Mouse (Mus musculus): Measurements from ENCODE around the gene Cep19. TPM values are rescaled to one million over a fixed set of nuclear protein-coding genes. Genes with fewer than 3 reads are reported as not detected.
"Not testable (repeated sequence)": the region's sequence is repeated elsewhere in the genome, so short reads cannot be mapped to it uniquely, and the experiment has no call there.

The Cep19 gene
- total and polyA plus RNA-seq, 2 experiments from 2014 or later = 43.6 to 64.8 TPM

- Histone ChIP-seq H3K4me1 (ENCODE audit: insufficient read depth) (no peaks in the 10 kb centered on the region), H3K27ac (ENCODE audit: low read depth, low read length) (no peak overlapping the region), H3K36me3 (ENCODE audit: insufficient read depth) (no peaks in the 10 kb centered on the region)
Measured at GRCm38 (mm10) chr16:32068389-32069300, 31.0 kb upstream of the Cep19 start.

GRCm38 (mm10) chr16:32070070-32070469 lies 29.5 kb upstream of the Cep19 start:
- not testable (repeated sequence) for H3K4me2 ChIP-seq (ENCODE audit: low read depth); DNase-seq; H3K9me3 ChIP-seq (ENCODE audit: low read length); H3K36me3 ChIP-seq (ENCODE audit: insufficient read depth); H3K27me3 ChIP-seq (ENCODE audit: insufficient read depth, low read length); H3K4me1 ChIP-seq (ENCODE audit: insufficient read depth); H3K27ac ChIP-seq (ENCODE audit: low read depth, low read length); ATAC-seq; H3K9ac ChIP-seq; H3K4me3 ChIP-seq (ENCODE audit: low read depth, low read length)
- 65% methylated on average over 4 of the region's 4 CpGs for WGBS

More at GRCm38 (mm10) chr16:32068389-32069300, 31.0 kb upstream of the Cep19 start:
- no peak overlapping the region for H3K4me3 ChIP-seq (ENCODE audit: low read depth, low read length)
- TF ChIP-seq CTCF (IDR thresholded peaks at IDR 0.05; ENCODE audit: low read depth) = no peak
- no peaks in the 10 kb centered on the region for H3K9me3 ChIP-seq (ENCODE audit: low read length)
- no peak for ATAC-seq
- H3K9ac ChIP-seq = no peak overlapping the region
- no peak for DNase-seq
- 84% methylated on average over 12 of the region's 12 CpGs for WGBS
- no peak overlapping the region for H3K4me2 ChIP-seq (ENCODE audit: low read depth)
- no peaks in the 10 kb centered on the region for H3K27me3 ChIP-seq (ENCODE audit: insufficient read depth, low read length)

- no peak for DNase-seq
- no peaks in the 10 kb centered on the region for H3K9me3 ChIP-seq (ENCODE audit: low read length)
- no peaks in the 10 kb centered on the region for H3K27me3 ChIP-seq (ENCODE audit: insufficient read depth, low read length)
- H3K9ac ChIP-seq = no peak overlapping the region
- no peaks in the 10 kb centered on the region for H3K36me3 ChIP-seq (ENCODE audit: insufficient read depth)
- no peak overlapping the region for H3K27ac ChIP-seq (ENCODE audit: low read depth, low read length)
- ATAC-seq = no peak
- no peak overlapping the region for H3K4me3 ChIP-seq (ENCODE audit: low read depth, low read length)
- H3K4me2 ChIP-seq (ENCODE audit: low read depth) = no peak overlapping the region
- no peak for TF ChIP-seq CTCF (IDR thresholded peaks at IDR 0.05; ENCODE audit: low read depth)
- 64% methylated on average over 1 of the region's 1 CpGs for WGBS
- H3K4me1 ChIP-seq (ENCODE audit: insufficient read depth) = peaks cover 14% of the 10 kb centered on the region; the same call in 1 of the 2 replicates
Measured at GRCm38 (mm10) chr16:32075762-32076161, 23.8 kb upstream of the Cep19 start.

- 48% methylated on average over 3 of the region's 3 CpGs for WGBS
- DNase-seq = no peak
Measured at GRCm38 (mm10) chr16:32076406-32076805, 23.2 kb upstream of the Cep19 start.

DNA sequence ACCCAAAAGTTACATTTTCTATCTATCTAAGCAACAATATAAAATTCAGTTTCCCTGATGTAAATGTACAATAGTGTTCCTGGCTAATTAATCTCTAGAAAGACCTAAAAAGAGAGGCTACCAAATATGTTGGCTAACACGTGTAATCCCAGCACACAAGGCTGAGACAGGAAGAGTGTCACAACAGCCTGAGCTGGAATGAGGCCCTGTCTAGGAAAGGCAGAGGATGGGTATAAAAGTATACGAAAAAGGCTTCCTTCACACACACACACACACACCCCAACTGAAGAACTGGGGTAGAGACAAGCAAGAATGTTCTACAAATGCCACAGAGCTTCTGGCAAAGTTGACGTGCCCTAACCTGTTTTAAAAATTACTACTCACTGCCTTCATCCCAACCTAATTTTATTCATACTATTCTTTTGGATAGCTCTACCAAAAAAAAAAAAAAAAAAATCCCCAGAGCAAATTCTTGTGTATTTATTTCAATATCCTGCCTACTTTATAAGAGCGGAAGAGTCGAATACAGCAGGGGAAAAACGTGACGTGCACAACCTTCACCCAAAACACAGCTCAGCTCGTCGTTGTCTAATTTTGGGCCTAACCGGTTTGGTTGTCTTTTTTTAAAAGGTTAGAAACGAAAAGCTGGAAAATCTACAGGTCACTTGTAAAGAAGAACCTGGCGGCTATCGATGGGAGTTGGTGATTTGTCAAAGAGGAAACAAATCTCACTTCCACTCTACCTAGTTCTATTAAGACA lies 21.8 kb upstream of the Cep19 start:
- Histone ChIP-seq H3K9ac (peak overlapping the region; percentile 94), H3K4me2 (ENCODE audit: low read depth) (peak overlapping the region; percentile 82), H3K36me3 (ENCODE audit: insufficient read depth) (no peaks in the 10 kb centered on the region), H3K4me1 (ENCODE audit: insufficient read depth) (peaks cover 14% of the 10 kb centered on the region; the same call in 1 of the 2 replicates), H3K9me3 (ENCODE audit: low read length) (no peaks in the 10 kb centered on the region), H3K27me3 (ENCODE audit: insufficient read depth, low read length) (no peaks in the 10 kb centered on the region), H3K4me3 (ENCODE audit: low read depth, low read length) (peak overlapping the region; percentile 100), H3K27ac (ENCODE audit: low read depth, low read length) (no peak overlapping the region)
- no peak for DNase-seq
- no peak for TF ChIP-seq CTCF (IDR thresholded peaks at IDR 0.05; ENCODE audit: low read depth)
- 5% methylated on average over 13 of the region's 13 CpGs for WGBS
- ATAC-seq = no peak

More at GRCm38 (mm10) chr16:32076406-32076805, 23.2 kb upstream of the Cep19 start:
- no peak overlapping the region for H3K9ac ChIP-seq
- no peaks in the 10 kb centered on the region for H3K27me3 ChIP-seq (ENCODE audit: insufficient read depth, low read length)
- no peaks in the 10 kb centered on the region for H3K36me3 ChIP-seq (ENCODE audit: insufficient read depth)
- TF ChIP-seq CTCF (IDR thresholded peaks at IDR 0.05; ENCODE audit: low read depth) = no peak
- no peak overlapping the region for H3K4me3 ChIP-seq (ENCODE audit: low read depth, low read length)
- no peaks in the 10 kb centered on the region for H3K9me3 ChIP-seq (ENCODE audit: low read length)
- H3K4me2 ChIP-seq (ENCODE audit: low read depth) = no peak overlapping the region
- H3K27ac ChIP-seq (ENCODE audit: low read depth, low read length) = no peak overlapping the region
- ATAC-seq = no peak
- H3K4me1 ChIP-seq (ENCODE audit: insufficient read depth) = peaks cover 14% of the 10 kb centered on the region; the same call in 1 of the 2 replicates

- Histone ChIP-seq H3K9me3 (ENCODE audit: low read length) (no peaks in the 10 kb centered on the region), H3K4me1 (ENCODE audit: insufficient read depth) (peaks cover 14% of the 10 kb centered on the region; the same call in 1 of the 2 replicates), H3K4me3 (ENCODE audit: low read depth, low read length) (peak overlapping the region; percentile 100), H3K27me3 (ENCODE audit: insufficient read depth, low read length) (no peaks in the 10 kb centered on the region), H3K36me3 (ENCODE audit: insufficient read depth) (no peaks in the 10 kb centered on the region), H3K4me2 (ENCODE audit: low read depth) (peak overlapping the region; percentile 82), H3K27ac (ENCODE audit: low read depth, low read length) (peak overlapping the region; percentile 90), H3K9ac (peak overlapping the region; percentile 94)
- WGBS = 1% methylated on average over 24 of the region's 30 CpGs
- ATAC-seq (peak; percentile 63; the same call in 1 of the 2 replicates), DNase-seq (peak; percentile 55)
- TF ChIP-seq CTCF (IDR thresholded peaks at IDR 0.05; ENCODE audit: low read depth) = no peak
Measured at GRCm38 (mm10) chr16:32078408-32078990, 21.1 kb upstream of the Cep19 start.

All from forebrain, postnatal 0 days (tissue).